Comparison of ENCODE assay signal across 20 mouse cellular contexts in the genomic region with DNA sequence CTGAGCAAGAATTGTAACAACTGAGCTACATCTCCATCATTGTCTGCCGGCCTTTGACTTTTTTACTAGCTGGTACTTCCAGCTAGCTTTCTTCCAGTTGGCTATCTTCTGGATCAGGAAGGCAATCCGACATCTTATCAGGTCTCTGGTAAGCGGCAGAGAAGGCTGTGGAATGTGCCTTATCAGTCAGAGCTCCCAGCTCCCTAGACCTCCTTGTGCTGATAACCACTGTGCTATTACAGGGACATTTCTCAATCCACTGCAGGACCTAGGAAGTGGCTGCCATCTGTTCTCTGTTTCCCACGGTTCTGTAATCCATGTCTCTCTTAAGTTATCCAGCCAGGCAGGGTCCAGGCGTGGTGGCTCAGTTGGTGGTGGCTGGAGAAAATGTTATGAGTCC. TPM values are rescaled to one million over a fixed set of nuclear protein-coding genes. Genes with fewer than 3 reads are reported as not detected.
DNase-seq lines count a peak whose midpoint lies in the region; ATAC-seq and TF ChIP-seq lines count a peak whose summit lies in the region.
"Had no signal": no experiment of that assay in that cellular context is flagged by ENCODE, and none has a peak within 500 bp of the region (broad histone marks: within the 10 kb centered on the region; RNA-seq: fewer than 3 reads in every experiment).

No protein-coding gene starts in this region.

- TF ChIP-seq CTCF in lung, embryonic 14.5 days (IDR thresholded peaks at IDR 0.05; ENCODE audit: low read depth), result no peak

- ATAC-seq in lung, embryonic 14.5 days (ENCODE audit: insufficient read depth), result no peak
- no peak for ATAC-seq in heart, embryonic 16.5 days (replicated peaks; ENCODE audit: extremely low read depth, insufficient read depth, low FRiP score)
- ATAC-seq: forebrain, embryonic 15.5 days; liver, postnatal 0 days; midbrain, embryonic 16.5 days had no signal

- 10% methylated on average over 5 of the region's 5 CpGs for WGBS in heart, embryonic 10.5 days
- 20% methylated on average over 5 of the region's 5 CpGs for WGBS in lung, embryonic 14.5 days
- 18% methylated on average over 5 of the region's 5 CpGs for WGBS in heart, embryonic 16.5 days

- no peak overlapping the region for H3ac ChIP-seq in myocyte (ENCODE audit: control insufficient read depth, insufficient read length)

- TF ChIP-seq POLR2A in myocyte (IDR thresholded peaks at IDR 0.05; ENCODE audit: insufficient read length, low read depth), result no peak

- no peaks in the 10 kb centered on the region for H3K9me3 ChIP-seq in heart, embryonic 10.5 days
- no peaks in the 10 kb centered on the region for H3K9me3 ChIP-seq in lung, embryonic 14.5 days (ENCODE audit: low read depth, low read length)
- no peaks in the 10 kb centered on the region for H3K9me3 ChIP-seq in heart, embryonic 16.5 days (replicated peaks; ENCODE audit: control insufficient read depth, low read length)
- H3K9me3 ChIP-seq: forebrain, embryonic 15.5 days; limb, embryonic 15.5 days had no signal

- intact Hi-C loops in heart, postnatal 14 days (cut with DNase I), result no loop called here

- H3K79me2 ChIP-seq in myocyte (ENCODE audit: control insufficient read depth, insufficient read depth), result peaks cover 5% of the 10 kb centered on the region

- H3K4me2 ChIP-seq in lung, embryonic 14.5 days, result no peak overlapping the region
- no peak overlapping the region for H3K4me2 ChIP-seq in heart, embryonic 16.5 days (ENCODE audit: low read depth, low read length)
- H3K4me2 ChIP-seq in myocyte (ENCODE audit: low read depth), result no peak overlapping the region
- H3K4me2 ChIP-seq: forebrain, embryonic 15.5 days; limb, embryonic 15.5 days had no signal

- DNase-seq in heart, embryonic 10.5 days (ENCODE audit: low spot score), result no peak
- no peak for DNase-seq in heart, postnatal 14 days
- peak; percentile 10 for DNase-seq in lung, embryonic 14.5 days
- DNase-seq in lung, postnatal 14 days, result no peak
- DNase-seq in adrenal gland, postnatal 36 days, result no peak
- DNase-seq: adrenal gland, postnatal 25 days; cerebellum, adult 11-12 months; cerebellum, postnatal 14 days; gastrocnemius, postnatal 25 days; kidney, adult 8-10 months; kidney, postnatal 14 days; liver, postnatal 0 days; right cerebral cortex, postnatal 4 days; thymus, postnatal 25 days had no signal

- H3K36me3 ChIP-seq in heart, embryonic 10.5 days, result peaks cover 44% of the 10 kb centered on the region
- H3K36me3 ChIP-seq in lung, embryonic 14.5 days (ENCODE audit: insufficient read depth), result peaks cover 16% of the 10 kb centered on the region
- 0 out of 2 replicates have a peak, but pooled peaks cover 3% of the 10 kb centered on the region for H3K36me3 ChIP-seq in heart, embryonic 16.5 days (ENCODE audit: control insufficient read depth, insufficient read depth)
- peaks cover 45% of the 10 kb centered on the region for H3K36me3 ChIP-seq in myocyte (ENCODE audit: control insufficient read depth, insufficient read depth)

- H3K27ac ChIP-seq in heart, embryonic 10.5 days, result peak overlapping the region; percentile 29; the same call in 1 of the 2 replicates
- H3K27ac ChIP-seq in lung, embryonic 14.5 days (ENCODE audit: low read depth), result no peak overlapping the region
- peak overlapping the region; percentile 17 for H3K27ac ChIP-seq in heart, embryonic 16.5 days (ENCODE audit: low read length)
- H3K27ac ChIP-seq: forebrain, embryonic 15.5 days; layer of hippocampus, adult 2 months; limb, embryonic 15.5 days had no signal

- no peak overlapping the region for H3K4me3 ChIP-seq in heart, embryonic 10.5 days
- H3K4me3 ChIP-seq in lung, embryonic 14.5 days (ENCODE audit: low read depth, low read length), result no peak overlapping the region
- no peak overlapping the region for H3K4me3 ChIP-seq in heart, embryonic 16.5 days (ENCODE audit: low read length)
- H3K4me3 ChIP-seq in myocyte, result no peak overlapping the region
- H3K4me3 ChIP-seq: forebrain, embryonic 15.5 days; layer of hippocampus, adult 2 months; limb, embryonic 15.5 days had no signal

- H3K4me1 ChIP-seq in heart, embryonic 10.5 days, result peaks cover 59% of the 10 kb centered on the region
- no peaks in the 10 kb centered on the region for H3K4me1 ChIP-seq in lung, embryonic 14.5 days (ENCODE audit: insufficient read depth)
- H3K4me1 ChIP-seq in heart, embryonic 16.5 days (ENCODE audit: control insufficient read depth, insufficient read depth, low read length), result peaks cover 34% of the 10 kb centered on the region
- H3K4me1 ChIP-seq: limb, embryonic 15.5 days had no signal

- no peaks in the 10 kb centered on the region for H3K27me3 ChIP-seq in heart, embryonic 10.5 days (ENCODE audit: insufficient read depth, poor library complexity, severe bottlenecking)
- H3K27me3 ChIP-seq in lung, embryonic 14.5 days (ENCODE audit: insufficient read depth, low read length), result no peaks in the 10 kb centered on the region
- H3K27me3 ChIP-seq in heart, embryonic 16.5 days (ENCODE audit: control insufficient read depth, insufficient read depth, low read length), result no peaks in the 10 kb centered on the region
- no peaks in the 10 kb centered on the region for H3K27me3 ChIP-seq in myocyte (ENCODE audit: control insufficient read depth, insufficient read depth, insufficient read length)
- H3K27me3 ChIP-seq: forebrain, embryonic 15.5 days; limb, embryonic 15.5 days had no signal

- no peak overlapping the region for H3K9ac ChIP-seq in lung, embryonic 14.5 days
- H3K9ac ChIP-seq in heart, embryonic 16.5 days (ENCODE audit: low read length), result no peak overlapping the region
- H3K9ac ChIP-seq: forebrain, embryonic 15.5 days; limb, embryonic 15.5 days; liver, postnatal 0 days had no signal

TF ChIP-seq in myocyte, 11 proteins besides CTCF, POLR2A, EP300 and RAD21:
- TF ChIP-seq TCF12 (IDR thresholded peaks at IDR 0.05; ENCODE audit: insufficient read depth, poor library complexity, severe bottlenecking) (no peak), USF1 (IDR thresholded peaks at IDR 0.05; ENCODE audit: low read depth) (no peak), MYOD1 (IDR thresholded peaks at IDR 0.05; ENCODE audit: control insufficient read depth in 1 of 3, insufficient read length in 2 of 3, low read depth in 2 of 3) (peak in 1 of 3 experiments; percentile 37), MYOG (IDR thresholded peaks at IDR 0.05; ENCODE audit: control insufficient read depth in 1 of 3, insufficient read depth in 1 of 3, insufficient read length in 2 of 3, low read depth in 2 of 3) (peak in 1 of 3 experiments; percentile 19), TCF3 (IDR thresholded peaks at IDR 0.05; ENCODE audit: insufficient read length, low read depth) (no peak), CEBPB (IDR thresholded peaks at IDR 0.05; ENCODE audit: insufficient read depth, poor library complexity, severe bottlenecking) (peak; percentile 59; the same call in 1 of the 2 replicates), REST (IDR thresholded peaks at IDR 0.05; ENCODE audit: insufficient read depth, insufficient read length) (no peak)
TF ChIP-seq in myocyte: peak in this region for 3.

RNA-seq across cellular contexts. Expression of gene Bri3, which starts 27.5 kb away (rescaled TPM):
- 104 and 110 TPM in 2 replicates for polyA plus RNA-seq in heart, embryonic 10.5 days (2016; fragmentation: Nextera tagmentation; extraction: Ambion mirVana)
- total RNA-seq in heart, postnatal 14 days (2021), result 100 to 1,000 TPM; 125 to 128 TPM
- polyA plus RNA-seq in lung, embryonic 14.5 days (2014; fragmentation: Nextera tagmentation; extraction: Ambion mirVana), result 128 and 145 TPM in 2 replicates
- 144 and 169 TPM in 2 replicates for polyA plus RNA-seq in heart, embryonic 16.5 days (2015; fragmentation: Nextera tagmentation; extraction: Ambion mirVana)
- 153 TPM for polyA plus RNA-seq in myocyte (2012; fragmentation: generic; extraction: Trizol)
- 100 to 1,000 TPM; 115 to 151 TPM for total RNA-seq in adrenal gland, postnatal 36 days (2021)

RNA-seq across cellular contexts. Expression of gene Tecpr1, which starts 48.4 kb away (rescaled TPM):
- polyA plus RNA-seq in heart, embryonic 10.5 days (2016; fragmentation: Nextera tagmentation; extraction: Ambion mirVana), result 15.1 and 18.7 TPM in 2 replicates
- total RNA-seq in heart, postnatal 14 days (2021), result 10 to 100 TPM; 29.5 to 34.7 TPM
- polyA plus RNA-seq in lung, embryonic 14.5 days (2014; fragmentation: Nextera tagmentation; extraction: Ambion mirVana), result 17.0 and 19.3 TPM in 2 replicates
- 18.3 and 19.7 TPM in 2 replicates for polyA plus RNA-seq in heart, embryonic 16.5 days (2015; fragmentation: Nextera tagmentation; extraction: Ambion mirVana)
- 19.2 TPM for polyA plus RNA-seq in myocyte (2012; fragmentation: generic; extraction: Trizol)
- total RNA-seq in adrenal gland, postnatal 36 days (2021), result 100 to 1,000 TPM in 1 of 2 experiments, 10 to 100 TPM in 1; 92.8 to 111 TPM
